Mouse (Mus musculus) thymus, adult 2 months (tissue): ENCODE data around the gene Setd3.

Experiments
- CTCF ChIP-seq: fragments of 200-500 bp; IDR thresholded peaks from 2 replicates; pipeline ENCODE4 v1.5.1; 2012; ENCODE audit warnings: mild to moderate bottlenecking, control low read depth, low read length, moderate library complexity, borderline replicate concordance; ENCODE audit not compliant: control insufficient read depth, poor library complexity, insufficient read depth; ENCODE audit errors: extremely low read depth
- POLR2A ChIP-seq: fragments of 200-500 bp; IDR thresholded peaks from 2 replicates; pipeline ENCODE4 v1.6.1; 2012; ENCODE audit warnings: mild to moderate bottlenecking, low read length, control low read depth, moderate library complexity; ENCODE audit not compliant: control insufficient read depth, poor library complexity, insufficient read depth; ENCODE audit errors: extremely low read depth

- TF ChIP-seq CTCF (no peak), POLR2A (no peak)
Measured at GRCm38 (mm10) chr12:108100181-108100580, 78.9 kb downstream of the Setd3 start.
